Mouse (Mus musculus): ENCODE measurements around the gene Khdc1c. TPM values are rescaled to one million over a fixed set of nuclear protein-coding genes. Genes with fewer than 3 reads are reported as not detected.

Gene Khdc1c
- total RNA-seq, 2 experiments from 2014 or later: not detected

Other genes starting within 250 kb of the Khdc1c start
- 1 to 10 TPM; 5.0 to 6.7 TPM for gene Tmem14a, start 149.8 kb upstream of the Khdc1c start, total RNA-seq (2021)
- gene Gsta3, start 127.7 kb upstream of the Khdc1c start, total RNA-seq (2021): 10 to 100 TPM; 31.7 to 86.7 TPM
- gene Khdc1a, start 18.7 kb upstream of the Khdc1c start, total RNA-seq (2021): not detected
- gene Khdc1b, start 15.2 kb downstream of the Khdc1c start, total RNA-seq (2021): not detected